Mouse (Mus musculus): ENCODE data around the gene Nanos2. TPM values are rescaled to one million over a fixed set of nuclear protein-coding genes. Genes with fewer than 3 reads are reported as not detected.

Gene Nanos2
- polyA plus RNA-seq, 1 experiment from 2014 or later: not detected

GRCm38 (mm10) chr7:18993036-18993435 is 5.8 kb downstream of the Nanos2 start:
- peaks cover 25% of the 10 kb centered on the region for H3K27me3 ChIP-seq (replicated peaks; ENCODE audit: control insufficient read depth, insufficient read depth, low read length)
- H3K4me2 ChIP-seq (ENCODE audit: low read length): no peak overlapping the region
- DNase-seq (ENCODE audit: low spot score): no peak
- WGBS: 86% methylated on average over 5 of the region's 5 CpGs
- no peak overlapping the region for H3K27ac ChIP-seq (ENCODE audit: low read depth)
- no peak overlapping the region for H3K9ac ChIP-seq (ENCODE audit: low read length)
- no peak overlapping the region for H3K4me3 ChIP-seq (ENCODE audit: low read depth, low read length)
- H3K9me3 ChIP-seq (ENCODE audit: control insufficient read depth, low read length): no peaks in the 10 kb centered on the region
- H3K4me1 ChIP-seq (replicated peaks; ENCODE audit: control insufficient read depth, insufficient read depth, low read length): peaks cover 9% of the 10 kb centered on the region
- no peak for ATAC-seq (replicated peaks; ENCODE audit: low FRiP score, low TSS enrichment, low read depth)
- H3K36me3 ChIP-seq (ENCODE audit: control insufficient read depth, insufficient read depth, low read length): peaks cover 16% of the 10 kb centered on the region; the same call in 1 of the 2 replicates

GRCm38 (mm10) chr7:18998835-18999234 is 11.6 kb downstream of the Nanos2 start:
- WGBS: 48% methylated on average over 9 of the region's 9 CpGs

GRCm38 (mm10) chr7:19000421-19000820 is 13.2 kb downstream of the Nanos2 start:
- WGBS: 47% methylated on average over 10 of the region's 10 CpGs

More at GRCm38 (mm10) chr7:18998835-18999234, 11.6 kb downstream of the Nanos2 start:
- ATAC-seq (replicated peaks; ENCODE audit: low FRiP score, low TSS enrichment, low read depth) (no peak), DNase-seq (ENCODE audit: low spot score) (no peak)
- Histone ChIP-seq H3K4me2 (ENCODE audit: low read length) (no peak overlapping the region), H3K9ac (ENCODE audit: low read length) (no peak overlapping the region), H3K36me3 (ENCODE audit: control insufficient read depth, insufficient read depth, low read length) (peaks cover 16% of the 10 kb centered on the region; the same call in 1 of the 2 replicates), H3K4me1 (replicated peaks; ENCODE audit: control insufficient read depth, insufficient read depth, low read length) (peaks cover 17% of the 10 kb centered on the region), H3K9me3 (ENCODE audit: control insufficient read depth, low read length) (no peaks in the 10 kb centered on the region), H3K27ac (ENCODE audit: low read depth) (no peak overlapping the region), H3K4me3 (ENCODE audit: low read depth, low read length) (no peak overlapping the region), H3K27me3 (replicated peaks; ENCODE audit: control insufficient read depth, insufficient read depth, low read length) (no peaks in the 10 kb centered on the region; the same call in 1 of the 2 replicates)

GRCm38 (mm10) chr7:19001066-19001806 is 14.0 kb downstream of the Nanos2 start:
- H3K4me3 ChIP-seq (ENCODE audit: low read depth, low read length): peak overlapping the region; percentile 38
- peaks cover 35% of the 10 kb centered on the region for H3K4me1 ChIP-seq (replicated peaks; ENCODE audit: control insufficient read depth, insufficient read depth, low read length)
- H3K27ac ChIP-seq (ENCODE audit: low read depth): peak overlapping the region; percentile 65; the same call in 1 of the 2 replicates
- H3K27me3 ChIP-seq (replicated peaks; ENCODE audit: control insufficient read depth, insufficient read depth, low read length): no peaks in the 10 kb centered on the region
- H3K9me3 ChIP-seq (ENCODE audit: control insufficient read depth, low read length): no peaks in the 10 kb centered on the region
- DNase-seq (ENCODE audit: low spot score) (peak; percentile 73), ATAC-seq (replicated peaks; ENCODE audit: low FRiP score, low TSS enrichment, low read depth) (no peak)
- peak overlapping the region; percentile 45 for H3K9ac ChIP-seq (ENCODE audit: low read length)
- WGBS: 31% methylated on average over 18 of the region's 18 CpGs
- H3K36me3 ChIP-seq (ENCODE audit: control insufficient read depth, insufficient read depth, low read length): peaks cover 21% of the 10 kb centered on the region
- peak overlapping the region; percentile 63 for H3K4me2 ChIP-seq (ENCODE audit: low read length)

More at GRCm38 (mm10) chr7:19000421-19000820, 13.2 kb downstream of the Nanos2 start:
- no peaks in the 10 kb centered on the region for H3K27me3 ChIP-seq (replicated peaks; ENCODE audit: control insufficient read depth, insufficient read depth, low read length)
- peaks cover 19% of the 10 kb centered on the region for H3K36me3 ChIP-seq (ENCODE audit: control insufficient read depth, insufficient read depth, low read length)
- H3K9me3 ChIP-seq (ENCODE audit: control insufficient read depth, low read length): no peaks in the 10 kb centered on the region
- H3K4me1 ChIP-seq (replicated peaks; ENCODE audit: control insufficient read depth, insufficient read depth, low read length): peaks cover 26% of the 10 kb centered on the region
- DNase-seq (ENCODE audit: low spot score): no peak
- peak overlapping the region; percentile 63 for H3K4me2 ChIP-seq (ENCODE audit: low read length)
- no peak for ATAC-seq (replicated peaks; ENCODE audit: low FRiP score, low TSS enrichment, low read depth)
- H3K9ac ChIP-seq (ENCODE audit: low read length): peak overlapping the region; percentile 45
- H3K4me3 ChIP-seq (ENCODE audit: low read depth, low read length): peak overlapping the region; percentile 38
- peak overlapping the region; percentile 65; the same call in 1 of the 2 replicates for H3K27ac ChIP-seq (ENCODE audit: low read depth)

- Histone ChIP-seq H3K4me3 (ENCODE audit: low read depth, low read length) (no peak overlapping the region), H3K36me3 (ENCODE audit: control insufficient read depth, insufficient read depth, low read length) (peaks cover 20% of the 10 kb centered on the region), H3K27ac (ENCODE audit: low read depth) (peak overlapping the region; percentile 65), H3K27me3 (replicated peaks; ENCODE audit: control insufficient read depth, insufficient read depth, low read length) (no peaks in the 10 kb centered on the region), H3K9ac (ENCODE audit: low read length) (no peak overlapping the region), H3K4me1 (replicated peaks; ENCODE audit: control insufficient read depth, insufficient read depth, low read length) (peaks cover 37% of the 10 kb centered on the region), H3K4me2 (ENCODE audit: low read length) (no peak overlapping the region), H3K9me3 (ENCODE audit: control insufficient read depth, low read length) (no peaks in the 10 kb centered on the region)
- 58% methylated on average over 3 of the region's 3 CpGs for WGBS
- ATAC-seq (replicated peaks; ENCODE audit: low FRiP score, low TSS enrichment, low read depth) (no peak), DNase-seq (ENCODE audit: low spot score) (no peak)
These were observed 14.5 kb downstream of the Nanos2 start for GRCm38 (mm10) chr7:19001807-19002085.

- H3K36me3 ChIP-seq (ENCODE audit: control insufficient read depth, insufficient read depth, low read length): peaks cover 23% of the 10 kb centered on the region
- H3K9ac ChIP-seq (ENCODE audit: low read length): peak overlapping the region; percentile 54; the same call in 1 of the 2 replicates
- ATAC-seq (replicated peaks; ENCODE audit: low FRiP score, low TSS enrichment, low read depth) (no peak), DNase-seq (ENCODE audit: low spot score) (no peak)
- H3K4me2 ChIP-seq (ENCODE audit: low read length): peak overlapping the region; percentile 68
- peak overlapping the region; percentile 37 for H3K4me3 ChIP-seq (ENCODE audit: low read depth, low read length)
- peak overlapping the region; percentile 65 for H3K27ac ChIP-seq (ENCODE audit: low read depth)
- WGBS: 19% methylated on average over 4 of the region's 4 CpGs
- H3K4me1 ChIP-seq (replicated peaks; ENCODE audit: control insufficient read depth, insufficient read depth, low read length): peaks cover 37% of the 10 kb centered on the region
- no peaks in the 10 kb centered on the region for H3K9me3 ChIP-seq (ENCODE audit: control insufficient read depth, low read length)
- H3K27me3 ChIP-seq (replicated peaks; ENCODE audit: control insufficient read depth, insufficient read depth, low read length): no peaks in the 10 kb centered on the region
These were observed 14.9 kb downstream of the Nanos2 start for GRCm38 (mm10) chr7:19002115-19002514.

- H3K9me3 ChIP-seq (ENCODE audit: control insufficient read depth, low read length): no peaks in the 10 kb centered on the region
- H3K4me2 ChIP-seq (ENCODE audit: low read length): peak overlapping the region; percentile 68
- H3K36me3 ChIP-seq (ENCODE audit: control insufficient read depth, insufficient read depth, low read length): peaks cover 27% of the 10 kb centered on the region
- peaks cover 37% of the 10 kb centered on the region for H3K4me1 ChIP-seq (replicated peaks; ENCODE audit: control insufficient read depth, insufficient read depth, low read length)
- ATAC-seq (replicated peaks; ENCODE audit: low FRiP score, low TSS enrichment, low read depth) (peak; percentile 16), DNase-seq (ENCODE audit: low spot score) (peak; percentile 88)
- peak overlapping the region; percentile 54 for H3K9ac ChIP-seq (ENCODE audit: low read length)
- peak overlapping the region; percentile 37 for H3K4me3 ChIP-seq (ENCODE audit: low read depth, low read length)
- peak overlapping the region; percentile 65 for H3K27ac ChIP-seq (ENCODE audit: low read depth)
- WGBS: 2% methylated on average over 17 of the region's 17 CpGs
- no peaks in the 10 kb centered on the region for H3K27me3 ChIP-seq (replicated peaks; ENCODE audit: control insufficient read depth, insufficient read depth, low read length)
These were observed 15.8 kb downstream of the Nanos2 start for GRCm38 (mm10) chr7:19002848-19003498.

- H3K9ac ChIP-seq (ENCODE audit: low read length): peak within 1 kb of the TSS; percentile 80
- WGBS: under 1% methylated on average over 76 of the region's 90 CpGs
- H3K27me3 ChIP-seq (replicated peaks; ENCODE audit: control insufficient read depth, insufficient read depth, low read length): no peaks in the 10 kb centered on the region
- peaks cover 41% of the 10 kb centered on the region for H3K4me1 ChIP-seq (replicated peaks; ENCODE audit: control insufficient read depth, insufficient read depth, low read length)
- DNase-seq (ENCODE audit: low spot score) (peak; percentile 97), ATAC-seq (replicated peaks; ENCODE audit: low FRiP score, low TSS enrichment, low read depth) (peak; percentile 22; the same call in 1 of the 2 replicates)
- H3K4me2 ChIP-seq (ENCODE audit: low read length): peak within 1 kb of the TSS; percentile 97
- H3K36me3 ChIP-seq (ENCODE audit: control insufficient read depth, insufficient read depth, low read length): peaks cover 27% of the 10 kb centered on the region
- H3K4me3 ChIP-seq (ENCODE audit: low read depth, low read length): peak within 1 kb of the TSS; percentile 92
- peak within 1 kb of the TSS; percentile 95 for H3K27ac ChIP-seq (ENCODE audit: low read depth)
- H3K9me3 ChIP-seq (ENCODE audit: control insufficient read depth, low read length): no peaks in the 10 kb centered on the region
These were observed 16.9 kb downstream of the Nanos2 start, which contains the start of gene Irf2bp1 for GRCm38 (mm10) chr7:19003902-19004630. Irf2bp1 (plus strand) TSS chr7:19004044.

Data from intestine, embryonic 14.5 days (tissue).